Comparison of ENCODE assay signal across 8 mouse cellular contexts in genomic region chr1:166002520-166003155, GRCm38 (mm10). TPM values are rescaled to one million over a fixed set of nuclear protein-coding genes. Genes with fewer than 3 reads are reported as not detected.
DNase-seq lines count a peak whose midpoint lies in the region; ATAC-seq lines count a peak whose summit lies in the region.

Pou2f1 (minus strand) TSS chr1:166002678.

- peak within 1 kb of the TSS; percentile 91 for H3K27ac ChIP-seq in hindbrain, embryonic 15.5 days (replicated peaks)

- peaks cover 28% of the 10 kb centered on the region for H3K4me1 ChIP-seq in hindbrain, embryonic 15.5 days (replicated peaks)

- H3K9me3 ChIP-seq in hindbrain, embryonic 15.5 days: no peaks in the 10 kb centered on the region

- DNase-seq in T-cell, adult 2 months (ENCODE audit: low spot score): peak; percentile 98
- DNase-seq in cerebellum, postnatal 36 days: peak; percentile 94 to 97
- peak; percentile 94 to 95 for DNase-seq in frontal cortex, postnatal 36 days (ENCODE audit: low spot score in 2 of 2)
- DNase-seq in left cerebral cortex, adult 11 months (ENCODE audit: low spot score): peak; percentile 96
- peak; percentile 98 for DNase-seq in lung, postnatal 4 days
- DNase-seq in retina, postnatal 7 days (ENCODE audit: low read depth, low spot score): peak; percentile 100
- DNase-seq in urinary bladder, adult 2 months (ENCODE audit: low spot score): peak; percentile 84

- H3K4me2 ChIP-seq in hindbrain, embryonic 15.5 days: peak within 1 kb of the TSS; percentile 86

- WGBS in hindbrain, embryonic 15.5 days: under 1% methylated on average over 59 of the region's 61 CpGs

- peak within 1 kb of the TSS; percentile 99 for H3K9ac ChIP-seq in hindbrain, embryonic 15.5 days

- H3K4me3 ChIP-seq in hindbrain, embryonic 15.5 days: peak within 1 kb of the TSS; percentile 98

- ATAC-seq in hindbrain, embryonic 15.5 days (ENCODE audit: low FRiP score, low read depth): peak; percentile 91

- no peaks in the 10 kb centered on the region for H3K36me3 ChIP-seq in hindbrain, embryonic 15.5 days

- no peaks in the 10 kb centered on the region for H3K27me3 ChIP-seq in hindbrain, embryonic 15.5 days

RNA-seq across cellular contexts. Expression of gene Pou2f1, which starts in this region (rescaled TPM):
- polyA plus RNA-seq in hindbrain, embryonic 15.5 days (2015; fragmentation: Nextera tagmentation; extraction: Ambion mirVana): 16.6 and 17.3 TPM in 2 replicates
- 3.0 and 4.7 TPM in 2 replicates for polyA plus RNA-seq in urinary bladder, adult 2 months (2012; rRNA removed)

Comparison
In these comparisons a context has a peak if more than half of its experiments do, and no peak if none do; other contexts are left out.
1. Peak in every context shown above with its lines: DNase-seq, ATAC-seq, H3K4me3 ChIP-seq and H3K27ac ChIP-seq.